Mouse (Mus musculus) testis, adult 2 months (tissue): ENCODE data around the gene Bgn. TPM values are rescaled to one million over a fixed set of nuclear protein-coding genes. Genes with fewer than 3 reads are reported as not detected.

Experiments
- H3K27ac ChIP-seq: fragments of 200-500 bp; 2 replicates; pipeline ENCODE4 v1.5.1; 2012; ENCODE audit warnings: low read depth, low read length; ENCODE audit not compliant: control insufficient read depth, insufficient read depth
- H3K27me3 ChIP-seq: fragments of 200-500 bp; 2 replicates; pipeline ENCODE4 v1.6.1; 2012; ENCODE audit warnings: mild to moderate bottlenecking, low read length, moderate library complexity; ENCODE audit not compliant: control insufficient read depth, insufficient read depth
- H3K36me3 ChIP-seq: fragments of 200-500 bp; 2 replicates; pipeline ENCODE4 v1.6.1; 2012; ENCODE audit warnings: mild to moderate bottlenecking, low read length; ENCODE audit not compliant: control insufficient read depth, insufficient read depth
- H3K4me1 ChIP-seq: fragments of 200-500 bp; 2 replicates; pipeline ENCODE4 v1.6.1; 2012; ENCODE audit warnings: low read length; ENCODE audit not compliant: control insufficient read depth, insufficient read depth
- H3K4me3 ChIP-seq: fragments of 200-500 bp; 2 replicates; pipeline ENCODE4 v1.5.1; 2012; ENCODE audit warnings: low read depth, mild to moderate bottlenecking, low read length, moderate library complexity, mixed read lengths; ENCODE audit not compliant: control insufficient read depth
- CTCF ChIP-seq: fragments of 200-500 bp; IDR thresholded peaks from 2 replicates; pipeline ENCODE4 v1.5.1; 2012; ENCODE audit warnings: low read depth, mild to moderate bottlenecking, inconsistent platforms, low read length, moderate library complexity; ENCODE audit not compliant: control insufficient read depth, insufficient read depth, insufficient replicate concordance
- POLR2A ChIP-seq: fragments of 200-500 bp; IDR thresholded peaks from 2 replicates; pipeline ENCODE4 v1.6.1; 2012; ENCODE audit warnings: low read depth, mild to moderate bottlenecking, inconsistent platforms, low read length, moderate library complexity; ENCODE audit not compliant: control insufficient read depth
- polyA plus RNA-seq: library from polyadenylated mRNA; depleted of rRNA; stranded (reverse); fragments of >200 nt; gene quantifications from 2 replicates; pipeline ENCODE4 v1.2.3, GENCODE M21; 2012; rRNA removed

Bgn gene
- 32.9 and 54.4 TPM in 2 replicates for polyA plus RNA-seq

DNA sequence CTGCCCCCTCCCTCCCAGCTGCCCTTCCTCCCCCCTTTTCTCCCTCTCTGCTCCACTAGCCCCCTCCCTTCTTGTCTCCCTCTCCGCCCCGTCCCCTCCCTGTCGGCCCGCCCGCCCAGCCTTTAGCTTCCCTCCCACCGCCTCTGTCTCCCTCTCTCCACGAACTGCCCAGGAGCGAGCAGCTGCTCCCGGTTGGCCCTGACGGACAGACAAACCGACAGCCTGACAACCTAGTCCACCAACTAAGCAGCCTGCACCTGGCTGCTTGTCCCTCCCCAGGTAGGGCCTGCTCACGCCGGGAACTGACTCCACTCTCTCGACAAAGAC, at the start of gene Bgn:
Gene Bgn (plus strand): TSS at position 119 of the 327 bp plus-strand sequence.
- Histone ChIP-seq H3K27ac (peak within 1 kb of the TSS; percentile 25; the same call in 1 of the 2 replicates), H3K4me1 (peaks cover 2% of the 10 kb centered on the region), H3K4me3 (peak within 1 kb of the TSS; percentile 59), H3K27me3 (no peaks in the 10 kb centered on the region), H3K36me3 (no peaks in the 10 kb centered on the region)
- TF ChIP-seq POLR2A (no peak), CTCF (no peak)

GRCm38 (mm10) chrX:73435252-73435651, 48.1 kb upstream of the Bgn start, which contains the start of gene Trex2:
TSS of gene Trex2 (minus strand) at chrX:73435344.
- Histone ChIP-seq H3K4me1 (no peaks in the 10 kb centered on the region), H3K27ac (no peak within 1 kb of the TSS), H3K4me3 (no peak within 1 kb of the TSS), H3K27me3 (no peaks in the 10 kb centered on the region), H3K36me3 (no peaks in the 10 kb centered on the region)
- TF ChIP-seq POLR2A, result no peak

- H3K36me3 ChIP-seq, result no peaks in the 10 kb centered on the region
- no peaks in the 10 kb centered on the region for H3K4me1 ChIP-seq
- H3K27me3 ChIP-seq, result no peaks in the 10 kb centered on the region
- no peak for TF ChIP-seq POLR2A
- H3K27ac ChIP-seq, result no peak overlapping the region
- no peak overlapping the region for H3K4me3 ChIP-seq
Observed at GRCm38 (mm10) chrX:73441428-73441827, 42.0 kb upstream of the Bgn start.

- Histone ChIP-seq H3K4me3 (no peak overlapping the region), H3K27ac (no peak overlapping the region), H3K27me3 (no peaks in the 10 kb centered on the region), H3K36me3 (no peaks in the 10 kb centered on the region), H3K4me1 (no peaks in the 10 kb centered on the region)
- TF ChIP-seq POLR2A, result no peak
- peak; percentile 59; the same call in 1 of the 2 replicates for TF ChIP-seq CTCF
Observed at GRCm38 (mm10) chrX:73451949-73452348, 31.5 kb upstream of the Bgn start.

- Histone ChIP-seq H3K4me3 (peak within 1 kb of the TSS; percentile 87), H3K36me3 (no peaks in the 10 kb centered on the region), H3K27ac (peak within 1 kb of the TSS; percentile 81), H3K4me1 (no peaks in the 10 kb centered on the region), H3K27me3 (no peaks in the 10 kb centered on the region)
- peak; percentile 62 for TF ChIP-seq POLR2A
- TF ChIP-seq CTCF, result no peak
Observed at GRCm38 (mm10) chrX:73458877-73459392, 24.5 kb upstream of the Bgn start, which contains the start of gene Haus7. TSS of gene Haus7 (minus strand) at chrX:73459044.

- Histone ChIP-seq H3K27me3 (no peaks in the 10 kb centered on the region), H3K4me1 (no peaks in the 10 kb centered on the region), H3K36me3 (no peaks in the 10 kb centered on the region), H3K27ac (no peak overlapping the region), H3K4me3 (no peak overlapping the region)
- TF ChIP-seq CTCF, result no peak
- TF ChIP-seq POLR2A, result no peak
Observed at GRCm38 (mm10) chrX:73460792-73461191, 22.6 kb upstream of the Bgn start.

GRCm38 (mm10) chrX:73465483-73466186, 17.8 kb upstream of the Bgn start:
- Histone ChIP-seq H3K4me3 (no peak overlapping the region), H3K27ac (no peak overlapping the region), H3K4me1 (no peaks in the 10 kb centered on the region; the same call in none of the 2 replicates), H3K27me3 (no peaks in the 10 kb centered on the region), H3K36me3 (no peaks in the 10 kb centered on the region)
- no peak for TF ChIP-seq POLR2A
- no peak for TF ChIP-seq CTCF
